Mouse (Mus musculus): ENCODE results near the gene Utrn.

Utrn gene

GRCm38 (mm10) chr10:12379123-12379522 is 490.0 kb downstream of the Utrn start:
- DNase-seq, result no peak

GRCm38 (mm10) chr10:12377727-12378126 is 491.4 kb downstream of the Utrn start:
- no peak for DNase-seq

- no peak for DNase-seq
Observed at GRCm38 (mm10) chr10:12376015-12376414, 493.1 kb downstream of the Utrn start.

GRCm38 (mm10) chr10:12374741-12375140 is 494.4 kb downstream of the Utrn start:
- DNase-seq, result no peak

- DNase-seq, result no peak
Observed at GRCm38 (mm10) chr10:12354556-12354955, 514.6 kb downstream of the Utrn start.

GRCm38 (mm10) chr10:12354106-12354505 is 515.1 kb downstream of the Utrn start:
- no peak for DNase-seq

- no peak for DNase-seq
Observed at GRCm38 (mm10) chr10:12339704-12340558, 529.2 kb downstream of the Utrn start.

- DNase-seq, result no peak
Observed at GRCm38 (mm10) chr10:12339005-12339703, 530.0 kb downstream of the Utrn start.
